Mouse (Mus musculus): Measurements from ENCODE around the gene Npy. TPM values are rescaled to one million over a fixed set of nuclear protein-coding genes. Genes with fewer than 3 reads are reported as not detected.
A peak's percentile ranks its signal among the peaks of the same experiment; 100 is the strongest.

Npy gene
- 100 to 1,000 TPM; 696 to 747 TPM for total RNA-seq (2021)
- long read RNA-seq, experiment 1, transcript Npy-201 (4 exons, 566 nt) = major isoform, 94 of 105 reads
- long read RNA-seq, experiment 1, partial matches to known transcripts = 9 of 105 reads
- long read RNA-seq, experiment 1, other reads (novel, unspliced or antisense) = 2 of 105 reads
- long read RNA-seq, experiment 2, transcript Npy-201 (4 exons, 566 nt) = major isoform, 680 of 743 reads
- long read RNA-seq, experiment 2, partial matches to known transcripts = 60 of 743 reads
- long read RNA-seq, experiment 2, other reads (novel, unspliced or antisense) = 3 of 743 reads

DNA sequence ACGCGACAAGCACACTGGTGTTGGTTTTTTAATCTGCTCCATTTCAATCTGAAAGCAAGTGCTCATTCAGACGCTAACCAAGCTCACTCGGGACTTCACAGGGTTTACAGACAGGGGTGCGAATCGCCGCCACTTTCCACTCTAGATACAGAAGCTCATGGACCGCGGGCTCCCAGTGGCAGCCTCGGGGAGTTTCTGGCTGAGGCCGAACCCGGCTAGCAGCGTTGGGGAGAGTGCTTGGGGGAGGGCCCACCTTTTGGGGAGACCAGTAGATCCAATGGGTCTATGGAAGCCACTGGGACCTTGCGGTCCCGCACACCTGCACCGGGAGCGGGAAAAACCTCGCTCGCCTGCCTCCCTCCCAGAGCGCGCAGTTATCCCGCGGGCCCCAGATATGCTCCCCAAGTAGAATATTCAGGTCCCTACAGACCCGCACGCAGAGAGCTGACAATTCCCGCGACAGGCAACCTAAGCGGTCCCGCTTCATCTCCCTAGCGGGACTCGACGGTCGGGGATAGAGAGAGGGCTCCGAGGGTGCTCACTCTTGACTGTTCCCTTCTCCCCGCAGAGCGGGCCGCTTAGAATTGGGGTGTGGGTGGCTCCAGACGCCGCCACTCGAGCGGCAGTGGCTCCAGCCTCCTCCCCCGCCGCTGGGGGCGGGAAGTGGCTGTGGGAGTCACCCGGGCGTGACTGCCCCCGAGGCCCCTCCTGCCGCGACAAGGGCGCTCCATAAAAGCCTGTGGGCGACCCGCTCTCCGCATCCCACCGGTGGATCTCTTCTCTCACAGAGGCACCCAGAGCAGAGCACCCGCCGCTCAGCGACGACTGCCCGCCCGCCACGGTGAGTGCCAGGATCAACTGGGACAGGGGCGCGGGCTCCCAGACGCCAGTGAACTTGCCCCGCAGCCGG lies at the start of gene Npy:
Gene Npy, plus strand, starts transcription at position 750 of the 910 bp plus-strand sequence.
- DNase-seq (ENCODE audit: low spot score in 2 of 2) = peak; percentile 34 to 42

GRCm38 (mm10) chr6:49775006-49775405 lies 47.5 kb upstream of the Npy start:
- no peak for DNase-seq (ENCODE audit: low spot score in 2 of 2)

- no peak for DNase-seq (ENCODE audit: low spot score in 2 of 2)
These were observed 44.4 kb upstream of the Npy start for GRCm38 (mm10) chr6:49778109-49778508.

DNA sequence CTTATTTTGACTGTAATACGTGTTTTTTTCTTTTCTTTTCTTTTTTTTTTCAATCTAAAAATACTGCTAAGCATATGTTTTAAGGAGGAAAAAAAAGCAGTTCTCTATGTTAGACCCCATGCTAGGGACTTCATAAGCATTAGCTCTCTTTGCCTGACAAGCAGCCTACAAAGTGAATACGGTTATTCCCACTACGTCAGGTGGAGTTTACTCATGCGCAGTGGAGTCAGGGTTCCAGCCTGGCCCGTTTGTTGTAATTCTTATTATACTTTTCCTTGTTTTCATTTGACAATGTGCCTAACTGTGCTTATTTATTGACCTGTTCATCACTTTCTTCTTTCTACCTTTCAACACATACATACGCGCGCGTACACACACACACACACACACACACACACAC lies 43.8 kb upstream of the Npy start:
- no peak for DNase-seq (ENCODE audit: low spot score in 2 of 2)

DNA sequence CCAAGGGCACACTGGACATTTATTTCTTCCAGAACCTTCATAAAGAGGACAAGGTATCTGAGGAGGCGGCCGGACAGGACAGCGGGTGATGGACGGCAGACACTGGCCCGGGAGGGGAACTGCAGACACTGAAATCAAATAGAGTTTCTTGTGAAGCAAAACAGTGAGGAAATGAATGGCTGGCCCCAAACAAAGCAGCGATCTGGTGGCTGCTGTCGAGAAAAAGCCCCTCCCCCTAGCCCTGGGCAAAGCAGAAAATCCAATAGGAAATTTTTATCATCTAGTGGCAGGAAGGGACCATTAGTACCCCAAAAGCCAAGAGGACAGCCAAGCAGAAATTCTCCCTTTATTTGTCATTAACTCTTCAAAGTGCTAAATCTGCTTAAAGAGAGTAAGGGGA lies 42.9 kb upstream of the Npy start:
- DNase-seq (ENCODE audit: low spot score in 2 of 2) = no peak

GRCm38 (mm10) chr6:49780846-49781400 lies 41.6 kb upstream of the Npy start:
- no peak for DNase-seq (ENCODE audit: low spot score in 2 of 2)

GRCm38 (mm10) chr6:49781852-49782251 lies 40.7 kb upstream of the Npy start:
- DNase-seq (ENCODE audit: low spot score in 2 of 2) = no peak

DNA sequence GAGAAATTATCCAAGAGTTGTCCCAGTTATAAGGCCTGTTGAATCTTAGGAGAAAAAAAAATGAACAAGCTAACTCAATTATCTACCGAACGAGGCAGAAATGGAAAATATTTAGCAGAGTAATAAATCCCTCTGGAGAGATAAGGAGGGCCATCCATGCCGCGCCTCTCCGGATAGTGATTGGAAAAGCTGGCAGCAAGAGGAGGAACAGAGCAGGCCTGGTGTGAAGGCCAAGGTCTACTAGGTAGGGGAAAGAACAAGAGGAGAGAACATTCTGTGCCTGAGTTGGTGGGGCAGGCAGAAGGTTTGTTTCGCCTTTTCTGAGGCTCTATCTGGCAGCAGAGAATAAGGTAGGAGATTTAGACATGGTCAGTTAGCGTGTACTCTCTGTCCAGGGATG lies 39.8 kb upstream of the Npy start:
- DNase-seq (ENCODE audit: low spot score in 2 of 2) = no peak

- no peak for DNase-seq (ENCODE audit: low spot score in 2 of 2)
These were observed 30.0 kb upstream of the Npy start for GRCm38 (mm10) chr6:49792524-49792923.

DNA sequence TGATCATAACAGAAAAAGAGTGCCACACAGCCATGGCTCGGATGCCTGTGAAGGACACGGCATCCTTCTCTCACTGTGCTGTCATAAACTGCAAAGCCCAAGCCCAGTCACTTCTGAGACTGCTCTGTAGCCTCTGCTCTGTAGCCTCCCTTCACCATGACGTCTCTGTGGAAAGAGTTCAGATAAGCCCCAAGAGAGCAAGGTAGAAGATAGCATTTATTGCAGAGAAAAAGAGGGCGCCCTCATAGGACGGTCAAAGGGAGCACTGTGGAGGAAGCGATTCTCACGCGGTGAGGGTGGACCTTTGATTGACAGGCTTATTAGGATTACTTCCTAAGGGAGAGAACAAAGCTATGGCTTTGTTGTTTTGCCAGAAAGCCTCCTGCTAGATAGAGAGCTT lies 18.4 kb upstream of the Npy start:
- no peak for DNase-seq (ENCODE audit: low spot score in 2 of 2)

DNA sequence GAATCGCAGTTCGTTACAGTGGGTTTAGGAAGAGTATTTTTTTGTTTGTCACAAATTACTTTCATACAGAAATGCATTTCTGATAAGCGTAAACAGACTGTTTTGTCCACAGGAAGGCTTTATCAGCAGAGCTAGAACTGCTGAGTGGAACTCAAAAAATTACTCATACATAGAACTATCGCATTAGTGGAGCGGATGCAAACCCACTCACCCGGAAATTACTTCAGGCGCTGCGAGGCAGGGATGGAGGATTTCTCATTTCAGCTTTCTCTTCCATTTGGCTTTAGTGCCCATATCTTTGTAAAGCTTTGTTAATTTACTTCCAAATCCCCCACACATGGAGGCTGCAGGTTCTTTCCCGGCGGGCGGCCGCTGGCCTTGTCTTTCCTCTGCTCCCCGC lies 14.4 kb upstream of the Npy start:
- no peak for DNase-seq (ENCODE audit: low spot score in 2 of 2)

DNA sequence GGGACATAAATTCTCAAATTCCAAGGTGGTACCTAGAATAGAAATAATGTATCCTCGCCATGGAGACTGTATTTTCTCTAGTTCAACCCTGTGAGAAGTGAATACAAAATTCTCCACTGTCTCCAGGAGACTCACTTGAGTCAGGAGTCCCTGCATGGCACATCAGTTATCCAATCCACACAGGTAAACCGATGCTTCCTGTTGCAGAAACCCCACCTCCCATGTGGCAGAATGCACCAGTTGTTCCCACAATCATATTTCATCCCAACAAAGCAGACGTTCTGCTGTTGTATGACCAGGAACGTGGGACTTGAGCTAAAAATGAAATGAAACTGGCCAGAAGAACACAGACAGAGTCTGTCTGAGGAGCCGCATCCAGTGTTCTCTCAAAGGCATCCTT lies 5.3 kb upstream of the Npy start:
- no peak for DNase-seq (ENCODE audit: low spot score in 2 of 2)

- DNase-seq (ENCODE audit: low spot score in 2 of 2) = no peak
These were observed 4.9 kb upstream of the Npy start for GRCm38 (mm10) chr6:49817625-49818024.

DNA sequence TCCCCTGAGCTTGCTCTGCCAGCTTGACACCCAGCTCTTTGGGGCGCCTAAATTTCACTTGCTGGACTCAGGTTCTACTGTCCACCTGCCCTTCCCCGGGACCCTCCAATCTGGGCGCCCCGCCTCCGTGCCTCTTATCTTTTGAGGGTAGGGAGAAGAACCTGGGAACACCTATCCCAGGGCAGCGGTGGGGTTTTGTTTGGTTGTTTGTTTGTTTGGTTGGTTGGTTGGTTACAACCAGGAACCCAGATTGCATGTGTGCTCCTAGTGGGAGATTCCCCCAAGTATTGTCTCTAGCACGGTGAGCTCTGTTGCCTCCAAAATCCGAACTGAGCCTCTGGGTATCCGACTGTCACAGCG lies 341 bp downstream of the Npy start:
- DNase-seq (ENCODE audit: low spot score in 2 of 2) = no peak

DNA sequence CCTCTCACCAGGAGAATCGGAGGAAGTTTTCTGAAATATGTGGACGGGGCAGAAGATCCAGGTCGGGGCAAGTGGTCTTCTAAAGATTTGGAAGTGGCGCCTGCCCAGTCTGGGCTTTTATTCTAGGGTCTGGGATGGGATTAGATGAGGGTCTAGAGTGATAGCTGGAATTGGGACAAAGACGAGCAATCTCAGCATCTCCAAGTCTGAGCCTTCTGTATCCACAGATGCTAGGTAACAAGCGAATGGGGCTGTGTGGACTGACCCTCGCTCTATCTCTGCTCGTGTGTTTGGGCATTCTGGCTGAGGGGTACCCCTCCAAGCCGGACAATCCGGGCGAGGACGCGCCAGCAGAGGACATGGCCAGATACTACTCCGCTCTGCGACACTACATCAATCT lies 861 bp downstream of the Npy start:
- no peak for DNase-seq (ENCODE audit: low spot score in 2 of 2)

DNA sequence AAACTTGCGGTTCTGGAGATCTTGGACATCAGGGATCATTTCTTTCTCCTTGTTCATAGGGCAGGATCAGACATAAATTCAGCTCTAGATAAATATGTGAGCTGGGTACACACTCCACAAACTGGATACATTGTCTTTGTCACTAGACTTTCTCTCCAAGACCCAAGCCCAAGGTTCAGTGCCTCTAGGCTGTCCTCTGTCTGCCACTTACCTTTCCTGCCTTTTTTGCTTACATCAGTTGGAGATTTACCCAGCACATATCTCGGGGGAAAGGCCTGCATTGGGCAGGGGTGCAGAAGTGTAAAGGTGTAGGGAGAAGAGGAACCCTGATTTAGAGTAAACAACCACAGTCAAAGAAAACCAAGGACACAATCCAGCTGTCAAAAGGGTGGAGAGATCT lies 1.3 kb downstream of the Npy start:
- no peak for DNase-seq (ENCODE audit: low spot score in 2 of 2)

- DNase-seq (ENCODE audit: low spot score in 2 of 2) = no peak
These were observed 9.1 kb downstream of the Npy start for GRCm38 (mm10) chr6:49831579-49831978.

GRCm38 (mm10) chr6:49856830-49857229 lies 34.3 kb downstream of the Npy start:
- no peak for DNase-seq (ENCODE audit: low spot score in 2 of 2)

- no peak for DNase-seq (ENCODE audit: low spot score in 2 of 2)
These were observed 45.1 kb downstream of the Npy start for GRCm38 (mm10) chr6:49867571-49867970.

DNA sequence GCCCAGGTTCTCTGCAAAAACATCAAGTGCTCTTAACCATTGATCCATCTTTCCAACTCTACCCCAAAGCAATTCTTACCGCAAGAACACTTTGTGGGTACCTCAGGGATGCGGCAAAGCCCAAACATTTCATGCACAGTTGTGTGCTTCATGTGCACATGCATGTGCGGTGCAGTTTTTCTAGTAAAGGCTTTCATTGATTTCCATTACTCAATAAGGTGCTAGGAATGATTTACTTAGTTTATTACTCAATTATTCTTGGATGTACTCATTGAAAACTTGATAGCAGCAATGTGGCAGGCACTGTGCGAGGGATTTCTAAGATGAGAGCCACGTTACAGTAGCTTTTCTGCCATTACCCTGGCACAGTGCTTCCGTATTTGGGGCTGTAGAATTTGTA lies 48.6 kb downstream of the Npy start:
- DNase-seq (ENCODE audit: low spot score in 2 of 2) = no peak

GRCm38 (mm10) chr6:49873556-49873955 lies 51.0 kb downstream of the Npy start:
- no peak for DNase-seq (ENCODE audit: low spot score in 2 of 2)

- no peak for DNase-seq (ENCODE audit: low spot score in 2 of 2)
These were observed 52.6 kb downstream of the Npy start for GRCm38 (mm10) chr6:49875160-49875559.

All from adrenal gland, adult 18-20 months (tissue).